Mouse (Mus musculus) stomach, embryonic 14.5 days (tissue): Measurements from ENCODE around the gene Gys2. TPM values are rescaled to one million over a fixed set of nuclear protein-coding genes. Genes with fewer than 3 reads are reported as not detected.

ENCODE experiments used
- ATAC-seq: fragments of 200-750 bp; cut with Nextera tagmentation; 2 replicates; pipeline ENCODE4 v1.8.0; 2017; ENCODE audit warnings: low read depth, moderate TSS enrichment; ENCODE audit not compliant: insufficient number of reproducible peaks, insufficient read depth, low FRiP score
- H3K27ac ChIP-seq: fragments of 300-500 bp; sonication (generic); 2 replicates; pipeline ENCODE4 v1.5.1; 2014; ENCODE audit warnings: mild to moderate bottlenecking, low read length, moderate library complexity, mixed read lengths
- H3K27me3 ChIP-seq: fragments of 300-500 bp; sonication (generic); 2 replicates; pipeline ENCODE4 v1.6.1; 2014; ENCODE audit warnings: low read length, control low read depth, mixed read lengths; ENCODE audit not compliant: control insufficient read depth, insufficient read depth
- H3K36me3 ChIP-seq: fragments of 300-500 bp; sonication (generic); 2 replicates; pipeline ENCODE4 v1.6.1; 2014; ENCODE audit warnings: mild to moderate bottlenecking, control low read depth, low read length, moderate library complexity, mixed read lengths; ENCODE audit not compliant: control insufficient read depth, insufficient read depth
- H3K4me1 ChIP-seq: fragments of 300-500 bp; sonication (generic); 2 replicates; pipeline ENCODE4 v1.6.1; 2014; ENCODE audit warnings: low read length, control low read depth, mixed read lengths; ENCODE audit not compliant: control insufficient read depth, insufficient read depth
- H3K4me2 ChIP-seq: fragments of 300-500 bp; sonication (generic); replicated peaks from 2 replicates; pipeline ENCODE4 v1.6.1; 2014; ENCODE audit warnings: low read depth, low read length, control low read depth
- H3K4me3 ChIP-seq: fragments of 300-500 bp; sonication (generic); 2 replicates; pipeline ENCODE4 v1.5.1; 2014; ENCODE audit warnings: low read depth, low read length, control low read depth
- H3K9ac ChIP-seq: fragments of 300-500 bp; sonication (generic); replicated peaks from 2 replicates; pipeline ENCODE4 v1.6.1; 2014; ENCODE audit warnings: low read depth, mild to moderate bottlenecking, control low read depth, low read length, moderate library complexity, mixed read lengths
- H3K9me3 ChIP-seq: fragments of 300-500 bp; sonication (generic); 2 replicates; pipeline ENCODE4 v1.6.1; 2016; ENCODE audit warnings: low read depth, low read length, control low read depth; ENCODE audit not compliant: control insufficient read depth
- WGBS: fragments of 180-500 bp; shearing (Covaris S2); extraction: QIAGEN DNeasy Blood & Tissue Kit; methylation state at CpG from one replicate; pipeline ENCODE4 v1.1.7; 2014; 5-methylcytosine and 5-hydroxymethylcytosine counted together
- polyA plus RNA-seq: library from polyadenylated mRNA; unstranded; fragments of >200 nt; fragmentation: Nextera tagmentation; extraction: Ambion mirVana; gene quantifications from 2 replicates; pipeline ENCODE4 v1.2.1, GENCODE M21; 2014

Gene Gys2
- polyA plus RNA-seq, 1 experiment from 2014 or later = not detected

GRCm38 (mm10) chr6:142451381-142451780 lies 21.5 kb downstream of the Gys2 start:
- Histone ChIP-seq H3K9me3 (no peaks in the 10 kb centered on the region), H3K4me1 (no peaks in the 10 kb centered on the region), H3K36me3 (no peaks in the 10 kb centered on the region), H3K4me3 (no peak overlapping the region), H3K27ac (no peak overlapping the region), H3K4me2 (no peak overlapping the region), H3K9ac (no peak overlapping the region), H3K27me3 (no peaks in the 10 kb centered on the region)
- WGBS = 69% methylated on average over 12 of the region's 12 CpGs
- ATAC-seq = no peak

DNA sequence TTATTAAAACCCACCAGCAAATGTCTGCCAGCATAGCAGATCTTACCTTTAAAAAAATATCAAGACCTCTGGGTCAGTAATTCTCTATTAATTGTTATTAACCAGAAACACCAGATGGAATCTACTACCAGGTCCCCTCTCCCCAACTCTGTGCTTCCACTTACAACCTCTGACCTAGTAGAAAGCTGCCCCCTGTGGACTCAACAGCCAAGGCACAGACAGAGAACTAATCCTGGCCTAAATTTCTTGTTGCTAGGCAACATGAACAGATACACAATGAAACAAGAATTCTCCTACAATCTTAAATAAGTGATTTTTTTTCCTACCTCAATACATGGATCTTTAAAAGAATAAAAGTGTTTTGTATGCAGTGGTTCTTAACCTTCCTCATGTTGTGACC lies 43.8 kb downstream of the Gys2 start:
- Histone ChIP-seq H3K9me3 (no peaks in the 10 kb centered on the region), H3K27ac (no peak overlapping the region), H3K36me3 (no peaks in the 10 kb centered on the region), H3K27me3 (no peaks in the 10 kb centered on the region), H3K9ac (no peak overlapping the region), H3K4me3 (no peak overlapping the region), H3K4me2 (no peak overlapping the region), H3K4me1 (no peaks in the 10 kb centered on the region)
- ATAC-seq = no peak

- WGBS = 69% methylated on average over 7 of the region's 7 CpGs
These were observed 47.9 kb downstream of the Gys2 start for GRCm38 (mm10) chr6:142424976-142425375.

DNA sequence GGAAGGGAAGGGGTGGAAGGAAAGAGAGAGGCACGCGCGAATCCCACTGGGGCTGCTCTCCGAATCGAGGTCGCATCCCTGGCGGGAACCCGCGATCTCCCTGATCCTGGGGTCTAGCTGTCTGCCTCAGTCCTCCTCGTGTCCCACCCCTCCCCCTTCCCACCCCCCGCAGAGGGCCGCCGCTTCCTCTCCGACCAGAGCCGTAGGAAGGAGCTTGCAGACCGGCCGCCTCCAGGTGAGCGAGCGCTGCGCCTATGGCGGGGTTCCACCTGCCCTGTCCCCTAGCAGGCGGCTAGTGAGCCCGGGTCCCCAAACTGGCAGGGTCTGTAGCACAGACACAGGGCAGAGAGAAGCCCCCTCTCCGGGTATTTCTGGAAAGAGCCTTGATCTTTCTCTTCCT lies 58.3 kb downstream of the Gys2 start:
- H3K27ac ChIP-seq = no peak overlapping the region
- 0 out of 2 replicates have a peak overlapping the region, but pooled peaks have one; percentile 25 for H3K9ac ChIP-seq
- 2% methylated on average over 24 of the region's 24 CpGs for whole genome bisulfite sequencing
- H3K9me3 ChIP-seq = no peaks in the 10 kb centered on the region
- peak overlapping the region; percentile 50 for H3K4me2 ChIP-seq
- peak overlapping the region; percentile 28 for H3K4me3 ChIP-seq
- no peak for ATAC-seq
- no peaks in the 10 kb centered on the region for H3K36me3 ChIP-seq
- peaks cover 5% of the 10 kb centered on the region; the same call in 1 of the 2 replicates for H3K4me1 ChIP-seq
- no peaks in the 10 kb centered on the region for H3K27me3 ChIP-seq

More at GRCm38 (mm10) chr6:142424976-142425375, 47.9 kb downstream of the Gys2 start:
- H3K4me2 ChIP-seq = no peak overlapping the region
- no peaks in the 10 kb centered on the region for H3K9me3 ChIP-seq
- H3K36me3 ChIP-seq = no peaks in the 10 kb centered on the region
- H3K27me3 ChIP-seq = no peaks in the 10 kb centered on the region
- no peak overlapping the region for H3K9ac ChIP-seq
- H3K4me1 ChIP-seq = no peaks in the 10 kb centered on the region
- H3K4me3 ChIP-seq = no peak overlapping the region
- no peak overlapping the region for H3K27ac ChIP-seq
- no peak for ATAC-seq

GRCm38 (mm10) chr6:142413845-142414244 lies 59.1 kb downstream of the Gys2 start:
- no peak overlapping the region for H3K27ac ChIP-seq
- ATAC-seq = no peak
- no peak overlapping the region for H3K4me2 ChIP-seq
- peaks cover 5% of the 10 kb centered on the region; the same call in 1 of the 2 replicates for H3K4me1 ChIP-seq
- no peak overlapping the region for H3K4me3 ChIP-seq
- no peaks in the 10 kb centered on the region for H3K9me3 ChIP-seq
- 10% methylated on average over 12 of the region's 12 CpGs for WGBS
- no peaks in the 10 kb centered on the region for H3K27me3 ChIP-seq
- H3K9ac ChIP-seq = no peak overlapping the region
- H3K36me3 ChIP-seq = no peaks in the 10 kb centered on the region

- WGBS = 50% methylated on average over 11 of the region's 11 CpGs
- no peak within 1 kb of the TSS for H3K27ac ChIP-seq
- H3K27me3 ChIP-seq = no peaks in the 10 kb centered on the region
- no peaks in the 10 kb centered on the region for H3K9me3 ChIP-seq
- no peak for ATAC-seq
- H3K4me3 ChIP-seq = no peak within 1 kb of the TSS; the same call in 1 of the 2 replicates
- no peak within 1 kb of the TSS for H3K4me2 ChIP-seq
- no peak within 1 kb of the TSS for H3K9ac ChIP-seq
- H3K36me3 ChIP-seq = no peaks in the 10 kb centered on the region
- peaks cover 5% of the 10 kb centered on the region; the same call in 1 of the 2 replicates for H3K4me1 ChIP-seq
These were observed 59.9 kb downstream of the Gys2 start, which contains the start of gene Spx for GRCm38 (mm10) chr6:142412906-142413491. TSS of gene Spx (plus strand) at chr6:142413441.

- no peaks in the 10 kb centered on the region for H3K36me3 ChIP-seq
- H3K27me3 ChIP-seq = no peaks in the 10 kb centered on the region
- H3K4me2 ChIP-seq = no peak overlapping the region
- H3K9ac ChIP-seq = no peak overlapping the region
- H3K4me3 ChIP-seq = no peak overlapping the region
- H3K4me1 ChIP-seq = peaks cover 5% of the 10 kb centered on the region; the same call in 1 of the 2 replicates
- no peak for ATAC-seq
- WGBS = 19% methylated on average over 1 of the region's 1 CpGs
- H3K9me3 ChIP-seq = no peaks in the 10 kb centered on the region
- H3K27ac ChIP-seq = no peak overlapping the region
These were observed 61.8 kb downstream of the Gys2 start for GRCm38 (mm10) chr6:142411140-142411539.

DNA sequence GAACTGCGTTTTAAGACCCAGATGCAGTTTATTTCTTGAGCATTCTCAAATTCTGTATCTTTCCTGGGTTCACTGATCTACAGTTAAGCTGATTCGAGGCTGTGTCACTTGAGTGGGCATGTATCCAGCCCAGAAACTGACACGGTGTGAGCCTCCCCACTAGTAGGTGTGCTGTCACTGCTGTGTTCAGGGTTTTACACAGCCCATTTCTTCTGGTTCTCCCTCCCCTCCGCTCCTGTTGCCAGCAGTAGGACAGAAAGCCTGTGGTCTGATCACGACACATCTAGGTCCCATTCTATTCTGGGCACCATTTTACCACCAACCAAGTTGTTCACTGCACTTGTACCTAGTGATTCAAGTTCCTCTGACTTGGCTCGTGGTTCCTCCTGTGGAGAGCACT lies 77.2 kb downstream of the Gys2 start:
- peaks cover 32% of the 10 kb centered on the region for H3K36me3 ChIP-seq
- ATAC-seq = no peak
- H3K4me1 ChIP-seq = no peaks in the 10 kb centered on the region
- no peak overlapping the region for H3K4me3 ChIP-seq
- 94% methylated on average over 6 of the region's 6 CpGs for WGBS
- no peaks in the 10 kb centered on the region for H3K9me3 ChIP-seq
- no peak overlapping the region for H3K9ac ChIP-seq
- H3K27me3 ChIP-seq = no peaks in the 10 kb centered on the region
- no peak overlapping the region for H3K4me2 ChIP-seq
- no peak overlapping the region for H3K27ac ChIP-seq

DNA sequence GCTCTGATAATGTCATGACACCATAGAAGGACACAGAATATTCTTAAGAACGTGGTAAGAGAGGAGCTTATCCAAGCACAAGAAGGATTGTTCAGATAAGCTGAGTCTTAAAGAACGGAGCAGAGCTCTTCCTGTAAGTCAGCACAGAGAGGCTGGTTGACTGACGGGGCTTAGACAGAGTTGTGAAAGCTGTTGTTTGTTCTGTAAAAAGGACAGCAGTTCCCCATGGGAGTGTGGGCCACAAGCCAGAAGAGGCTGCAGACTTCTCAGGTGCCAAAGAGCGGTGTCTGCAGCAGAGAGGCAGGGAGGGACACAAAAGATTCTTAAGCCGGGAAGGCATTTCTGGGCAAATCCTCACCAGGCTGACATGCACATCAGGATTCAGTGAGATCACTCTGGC lies 78.2 kb downstream of the Gys2 start:
- no peak for ATAC-seq
- Histone ChIP-seq H3K4me1 (no peaks in the 10 kb centered on the region), H3K9ac (no peak overlapping the region), H3K4me2 (no peak overlapping the region), H3K36me3 (peaks cover 25% of the 10 kb centered on the region), H3K4me3 (no peak overlapping the region), H3K27me3 (no peaks in the 10 kb centered on the region), H3K27ac (no peak overlapping the region), H3K9me3 (no peaks in the 10 kb centered on the region)
- WGBS = 87% methylated on average over 5 of the region's 5 CpGs
